Mouse (Mus musculus) brain, embryonic 14.5 days (tissue): ENCODE measurements around the gene Gmds. TPM values are rescaled to one million over a fixed set of nuclear protein-coding genes. Genes with fewer than 3 reads are reported as not detected.

ENCODE experiments used
- DNase-seq: peaks from one replicate; pipeline ENCODE4 v3.0.0-alpha.2; 2011; ENCODE audit warnings: low read depth
- CTCF ChIP-seq: fragments of 200-500 bp; IDR thresholded peaks from 2 replicates; pipeline ENCODE4 v1.5.1; 2012; ENCODE audit warnings: inconsistent platforms, mild to moderate bottlenecking, moderate library complexity, borderline replicate concordance; ENCODE audit not compliant: insufficient read depth, insufficient read length; ENCODE audit errors: extremely low read depth
- POLR2A ChIP-seq: fragments of 200-500 bp; IDR thresholded peaks from 2 replicates; pipeline ENCODE4 v1.6.1; 2012; ENCODE audit warnings: mild to moderate bottlenecking, inconsistent platforms, borderline replicate concordance; ENCODE audit not compliant: poor library complexity, insufficient read depth, insufficient read length, severe bottlenecking; ENCODE audit errors: extremely low read depth
- polyA plus RNA-seq: library from polyadenylated mRNA; depleted of rRNA; stranded (reverse); fragments of >200 nt; gene quantifications from 2 replicates; pipeline ENCODE4 v1.2.3, GENCODE M21; 2012

The Gmds gene
- polyA plus RNA-seq, 1 experiment, result 19.8 TPM

GRCm38 (mm10) chr13:32047980-32048959 is 290.3 kb downstream of the Gmds start:
- no peak for TF ChIP-seq CTCF
- TF ChIP-seq POLR2A, result no peak
- no peak for DNase-seq

- TF ChIP-seq CTCF (no peak), POLR2A (no peak)
- DNase-seq, result no peak
Observed at GRCm38 (mm10) chr13:32046961-32047360, 291.6 kb downstream of the Gmds start.

- peak; percentile 28 for DNase-seq
- TF ChIP-seq POLR2A (no peak), CTCF (no peak)
Observed at GRCm38 (mm10) chr13:32042748-32043147, 295.8 kb downstream of the Gmds start.

GRCm38 (mm10) chr13:32040822-32041221 is 297.7 kb downstream of the Gmds start:
- TF ChIP-seq POLR2A (no peak), CTCF (no peak)
- no peak for DNase-seq

DNA sequence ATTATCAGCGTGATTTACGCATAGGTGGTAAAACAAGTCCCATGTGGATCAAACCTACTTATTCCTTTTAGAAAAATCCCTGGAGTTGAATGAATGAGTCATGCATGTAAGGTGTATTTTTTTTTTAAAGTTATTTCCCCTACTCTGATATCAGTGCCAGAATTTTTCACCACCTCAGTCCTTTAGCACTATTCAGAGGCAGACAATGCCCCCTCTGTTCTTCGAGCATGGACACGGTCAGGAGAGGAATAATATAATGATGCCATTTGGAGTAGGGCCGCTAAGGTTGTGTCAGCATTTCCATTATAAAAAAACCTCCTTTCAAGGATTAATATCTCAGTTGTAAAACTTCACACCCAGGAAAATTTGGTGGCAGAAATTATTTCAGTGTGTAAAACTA is 301.6 kb downstream of the Gmds start:
- peak; percentile 56 for DNase-seq

GRCm38 (mm10) chr13:32034799-32035448 is 303.6 kb downstream of the Gmds start:
- TF ChIP-seq POLR2A (no peak), CTCF (no peak)
- no peak for DNase-seq

More for the DNA sequence above, 301.6 kb downstream of the Gmds start:
- no peak for TF ChIP-seq CTCF
- no peak for TF ChIP-seq POLR2A

- DNase-seq, result no peak
- TF ChIP-seq POLR2A (no peak), CTCF (no peak)
Observed at GRCm38 (mm10) chr13:32034139-32034538, 304.4 kb downstream of the Gmds start.

GRCm38 (mm10) chr13:32026226-32026975 is 312.1 kb downstream of the Gmds start:
- TF ChIP-seq CTCF, result no peak
- no peak for TF ChIP-seq POLR2A
- DNase-seq, result no peak

GRCm38 (mm10) chr13:32024822-32025221 is 313.7 kb downstream of the Gmds start:
- no peak for TF ChIP-seq CTCF
- TF ChIP-seq POLR2A, result no peak
- no peak for DNase-seq

DNA sequence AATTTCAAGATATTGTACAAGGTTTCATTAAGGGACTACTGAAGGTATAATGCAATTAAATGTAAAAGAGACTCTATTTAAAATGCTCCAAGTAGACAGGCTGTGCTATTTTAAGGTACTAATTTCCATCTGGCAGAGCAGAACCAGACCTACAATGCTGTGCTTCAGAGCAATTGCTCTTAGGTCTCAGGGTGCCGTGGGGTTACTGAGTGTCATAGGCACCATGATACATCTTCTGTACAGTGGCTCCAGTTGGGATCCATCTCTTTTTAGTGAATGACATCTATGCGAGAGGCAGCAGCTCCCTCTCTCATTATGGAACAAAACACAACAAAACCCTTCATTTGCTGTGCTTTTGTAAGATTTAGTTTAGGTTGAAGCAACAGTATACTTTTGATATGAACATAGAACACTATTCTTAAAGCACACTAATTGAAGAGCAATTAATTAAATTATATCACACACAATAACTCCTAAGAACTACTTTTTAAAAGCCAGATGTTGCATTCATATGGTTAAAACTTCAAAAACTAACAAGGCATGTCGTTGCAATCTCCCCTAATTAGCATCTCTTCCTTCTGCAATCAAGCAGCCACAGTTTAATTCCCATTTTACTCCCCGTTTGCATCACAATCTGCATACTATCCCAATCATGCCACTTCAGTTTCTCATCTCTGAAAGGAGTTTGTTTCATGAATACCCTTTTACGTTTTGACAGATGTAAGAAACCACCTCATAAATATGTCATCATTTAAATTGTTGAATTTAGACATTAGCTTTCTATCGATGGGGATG is 317.9 kb downstream of the Gmds start:
- peak; percentile 78 for DNase-seq
- TF ChIP-seq POLR2A (no peak), CTCF (no peak)
